Mouse (Mus musculus) adrenal gland, postnatal 14 days (tissue): ENCODE results near the gene Gm11634. TPM values are rescaled to one million over a fixed set of nuclear protein-coding genes. Genes with fewer than 3 reads are reported as not detected.
"Not testable (repeated sequence)": the region's sequence is repeated elsewhere in the genome, so short reads cannot be mapped to it uniquely, and the experiment has no call there.

ENCODE experiments used
- DNase-seq: peaks from one replicate; pipeline ENCODE4 v3.0.0; 2021; ENCODE audit warnings: mixed read lengths
- long read RNA-seq, 2 experiments: library from polyadenylated mRNA; stranded (forward); transcript quantifications; one replicate each; pipeline ENCODE4 v2.0.0; 2021
- total RNA-seq: library from RNA; stranded (reverse); gene quantifications from 2 replicates; pipeline ENCODE4 v1.2.3, GENCODE M21; 2021

The Gm11634 gene
- total RNA-seq, result not detected in 2 replicates
- long read RNA-seq, experiment 1, result 0 reads
- long read RNA-seq, experiment 2, result 0 reads

GRCm38 (mm10) chr11:101599156-101599555 lies at the start of gene Gm11634:
Gene Gm11634 (minus strand): TSS chr11:101599256.
- no peak for DNase-seq

GRCm38 (mm10) chr11:101647093-101647492 lies 48.0 kb upstream of the Gm11634 start:
- not testable (repeated sequence) for DNase-seq

- not testable (repeated sequence) for DNase-seq
Observed at GRCm38 (mm10) chr11:101646283-101646794, 47.3 kb upstream of the Gm11634 start.

- DNase-seq, result peak; percentile 78
Observed at GRCm38 (mm10) chr11:101645411-101646282, 46.6 kb upstream of the Gm11634 start.

- not testable (repeated sequence) for DNase-seq
Observed at GRCm38 (mm10) chr11:101645043-101645410, 46.0 kb upstream of the Gm11634 start.

GRCm38 (mm10) chr11:101644591-101644990 lies 45.5 kb upstream of the Gm11634 start:
- DNase-seq, result no peak

GRCm38 (mm10) chr11:101642931-101643330 lies 43.9 kb upstream of the Gm11634 start:
- DNase-seq, result no peak

- DNase-seq, result peak; percentile 51
Observed at GRCm38 (mm10) chr11:101641710-101642642, 42.9 kb upstream of the Gm11634 start.

- peak; percentile 89 for DNase-seq
Observed at GRCm38 (mm10) chr11:101640857-101641709, 42.0 kb upstream of the Gm11634 start.

GRCm38 (mm10) chr11:101639761-101640160 lies 40.7 kb upstream of the Gm11634 start:
- no peak for DNase-seq

- no peak for DNase-seq
Observed at GRCm38 (mm10) chr11:101635660-101636059, 36.6 kb upstream of the Gm11634 start.

GRCm38 (mm10) chr11:101628733-101629417 lies 29.8 kb upstream of the Gm11634 start:
- not testable (repeated sequence) for DNase-seq

GRCm38 (mm10) chr11:101627857-101628559 lies 29.0 kb upstream of the Gm11634 start:
- DNase-seq, result peak; percentile 95

GRCm38 (mm10) chr11:101626995-101627856 lies 28.2 kb upstream of the Gm11634 start, which contains the start of gene Rdm1:
Gene Rdm1 (plus strand): TSS chr11:101627195.
- DNase-seq, result peak; percentile 92

GRCm38 (mm10) chr11:101626649-101626994 lies 27.6 kb upstream of the Gm11634 start:
- no peak for DNase-seq

GRCm38 (mm10) chr11:101620022-101620655 lies 21.1 kb upstream of the Gm11634 start:
- DNase-seq, result not testable (repeated sequence)

- peak; percentile 46 for DNase-seq
Observed at GRCm38 (mm10) chr11:101618596-101618995, 19.5 kb upstream of the Gm11634 start.

GRCm38 (mm10) chr11:101617849-101618248 lies 18.8 kb upstream of the Gm11634 start:
- DNase-seq, result peak; percentile 76
